Comparison of ENCODE assay signal across 9 mouse cellular contexts in genomic region chr4:57637636-57638386, GRCm38 (mm10).
DNase-seq lines count a peak whose midpoint lies in the region; ATAC-seq and TF ChIP-seq lines count a peak whose summit lies in the region.
"Had no signal": no experiment of that assay in that cellular context is flagged by ENCODE, and none has a peak within 500 bp of the region (broad histone marks: within the 10 kb centered on the region; RNA-seq: fewer than 3 reads in every experiment).

No protein-coding gene starts in this region.

- peaks cover 19% of the 10 kb centered on the region for H3K4me1 ChIP-seq in lung, embryonic 16.5 days (replicated peaks; ENCODE audit: control insufficient read depth, insufficient read depth, low read length)
- no peaks in the 10 kb centered on the region for H3K4me1 ChIP-seq in lung, adult 2 months (ENCODE audit: control insufficient read depth, insufficient read depth, low read length)
- H3K4me1 ChIP-seq in embryonic facial prominence, embryonic 12.5 days = peaks cover 26% of the 10 kb centered on the region
- H3K4me1 ChIP-seq in intestine, embryonic 14.5 days (replicated peaks; ENCODE audit: control insufficient read depth, insufficient read depth, low read length) = no peaks in the 10 kb centered on the region; the same call in 1 of the 2 replicates
- H3K4me1 ChIP-seq in liver, postnatal 0 days (ENCODE audit: insufficient read depth) = no peaks in the 10 kb centered on the region
- peaks cover 3% of the 10 kb centered on the region; the same call in 1 of the 2 replicates for H3K4me1 ChIP-seq in stomach, embryonic 15.5 days

- no peak for TF ChIP-seq EP300 in liver, postnatal 0 days (IDR thresholded peaks at IDR 0.05; ENCODE audit: low read depth)

- no peak for DNase-seq in lung, adult 2 months
- DNase-seq in intestine, embryonic 14.5 days (ENCODE audit: low spot score) = peak; percentile 64
- DNase-seq in liver, postnatal 0 days = no peak
- DNase-seq in natural killer cell, adult 2 months (ENCODE audit: low spot score in 2 of 2) = no peak
- no peak for DNase-seq in ovary, postnatal 10 days (ENCODE audit: low spot score)

- WGBS in lung, embryonic 16.5 days = 28% methylated on average over 23 of the region's 24 CpGs
- WGBS in lung, adult 2 months = 37% methylated on average over 24 of the region's 24 CpGs
- 37% methylated on average over 24 of the region's 24 CpGs for WGBS in embryonic facial prominence, embryonic 12.5 days
- 17% methylated on average over 24 of the region's 24 CpGs for WGBS in intestine, embryonic 14.5 days
- WGBS in liver, postnatal 0 days (ENCODE audit: insufficient replicate concordance) = 28% methylated on average over 24 of the region's 24 CpGs
- 18% methylated on average over 24 of the region's 24 CpGs for whole genome bisulfite sequencing in stomach, embryonic 15.5 days

- no peak for TF ChIP-seq POLR2A in lung, adult 2 months (IDR thresholded peaks at IDR 0.05; ENCODE audit: borderline replicate concordance, extremely low read depth, low read depth, low read length)

- H3K27me3 ChIP-seq in lung, embryonic 16.5 days (ENCODE audit: control insufficient read depth, insufficient read depth, low read depth, low read length) = no peaks in the 10 kb centered on the region
- no peaks in the 10 kb centered on the region for H3K27me3 ChIP-seq in embryonic facial prominence, embryonic 12.5 days
- H3K27me3 ChIP-seq in intestine, embryonic 14.5 days (replicated peaks; ENCODE audit: control insufficient read depth, insufficient read depth, low read length) = no peaks in the 10 kb centered on the region
- H3K27me3 ChIP-seq in liver, postnatal 0 days (ENCODE audit: insufficient read depth, low read length) = no peaks in the 10 kb centered on the region
- H3K27me3 ChIP-seq in stomach, embryonic 15.5 days (replicated peaks) = 0 out of 2 replicates have a peak, but pooled peaks cover 3% of the 10 kb centered on the region

- no peak overlapping the region for H3K9ac ChIP-seq in lung, embryonic 16.5 days (ENCODE audit: low read length)
- no peak overlapping the region for H3K9ac ChIP-seq in embryonic facial prominence, embryonic 12.5 days
- H3K9ac ChIP-seq in intestine, embryonic 14.5 days (ENCODE audit: low read length) = no peak overlapping the region
- no peak overlapping the region for H3K9ac ChIP-seq in liver, postnatal 0 days (replicated peaks)
- H3K9ac ChIP-seq in stomach, embryonic 15.5 days = no peak overlapping the region
- H3K9ac ChIP-seq: liver, embryonic 14.5 days had no signal

- TF ChIP-seq CTCF in lung, adult 2 months (IDR thresholded peaks at IDR 0.05; ENCODE audit: insufficient read depth, low read length) = no peak
- no peak for TF ChIP-seq CTCF in liver, postnatal 0 days (IDR thresholded peaks at IDR 0.05; ENCODE audit: low read depth)

- H3K9me3 ChIP-seq in lung, embryonic 16.5 days (ENCODE audit: control insufficient read depth, low read length) = no peaks in the 10 kb centered on the region
- H3K9me3 ChIP-seq in embryonic facial prominence, embryonic 12.5 days = no peaks in the 10 kb centered on the region
- no peaks in the 10 kb centered on the region for H3K9me3 ChIP-seq in intestine, embryonic 14.5 days (ENCODE audit: control insufficient read depth, low read length)
- H3K9me3 ChIP-seq in liver, postnatal 0 days (ENCODE audit: low read length) = no peaks in the 10 kb centered on the region
- H3K9me3 ChIP-seq in stomach, embryonic 15.5 days = no peaks in the 10 kb centered on the region

- H3K4me2 ChIP-seq in lung, embryonic 16.5 days (ENCODE audit: low read depth, low read length) = peak overlapping the region; percentile 56
- peak overlapping the region; percentile 45 for H3K4me2 ChIP-seq in embryonic facial prominence, embryonic 12.5 days (replicated peaks)
- peak overlapping the region; percentile 54 for H3K4me2 ChIP-seq in intestine, embryonic 14.5 days (ENCODE audit: low read length)
- 0 out of 2 replicates have a peak overlapping the region, but pooled peaks have one; percentile 13 for H3K4me2 ChIP-seq in liver, postnatal 0 days (ENCODE audit: low read depth, low read length)
- H3K4me2 ChIP-seq in stomach, embryonic 15.5 days = peak overlapping the region; percentile 61

- no peaks in the 10 kb centered on the region for H3K36me3 ChIP-seq in lung, embryonic 16.5 days (ENCODE audit: control insufficient read depth, insufficient read depth, low read length)
- H3K36me3 ChIP-seq in embryonic facial prominence, embryonic 12.5 days = no peaks in the 10 kb centered on the region
- H3K36me3 ChIP-seq in intestine, embryonic 14.5 days (ENCODE audit: control insufficient read depth, insufficient read depth, low read length) = no peaks in the 10 kb centered on the region
- H3K36me3 ChIP-seq in liver, postnatal 0 days (replicated peaks; ENCODE audit: insufficient read depth, low read length) = no peaks in the 10 kb centered on the region
- H3K36me3 ChIP-seq in stomach, embryonic 15.5 days = no peaks in the 10 kb centered on the region

- ATAC-seq in lung, embryonic 16.5 days (ENCODE audit: low read depth) = peak; percentile 63
- 0 out of 2 replicates have a peak, but pooled peaks have one; percentile 35 for ATAC-seq in embryonic facial prominence, embryonic 12.5 days (ENCODE audit: insufficient number of reproducible peaks, insufficient read depth, low FRiP score, low TSS enrichment)
- ATAC-seq in intestine, embryonic 14.5 days (replicated peaks; ENCODE audit: low FRiP score, low TSS enrichment, low read depth) = 0 out of 2 replicates have a peak, but pooled peaks have one; percentile 53
- no peak for ATAC-seq in liver, postnatal 0 days
- ATAC-seq in stomach, embryonic 15.5 days (ENCODE audit: insufficient read depth, low FRiP score, low read depth) = no peak; the same call in 1 of the 2 replicates

- H3K4me3 ChIP-seq in lung, embryonic 16.5 days (ENCODE audit: low read length) = peak overlapping the region; percentile 25
- H3K4me3 ChIP-seq in lung, adult 2 months (replicated peaks; ENCODE audit: extremely low read depth, low read depth, low read length) = no peak overlapping the region
- peak overlapping the region; percentile 22 for H3K4me3 ChIP-seq in embryonic facial prominence, embryonic 12.5 days
- peak overlapping the region; percentile 21 for H3K4me3 ChIP-seq in intestine, embryonic 14.5 days (ENCODE audit: low read depth, low read length)
- H3K4me3 ChIP-seq in liver, postnatal 0 days (ENCODE audit: low read depth, low read length) = no peak overlapping the region
- peak overlapping the region; percentile 33 for H3K4me3 ChIP-seq in stomach, embryonic 15.5 days (replicated peaks)

- H3K27ac ChIP-seq in lung, embryonic 16.5 days (ENCODE audit: low read length) = no peak overlapping the region
- 0 out of 2 replicates have a peak overlapping the region, but pooled peaks have one; percentile 46 for H3K27ac ChIP-seq in embryonic facial prominence, embryonic 12.5 days
- no peak overlapping the region for H3K27ac ChIP-seq in intestine, embryonic 14.5 days (ENCODE audit: low read depth)
- H3K27ac ChIP-seq in liver, postnatal 0 days (ENCODE audit: low read depth) = no peak overlapping the region
- no peak overlapping the region for H3K27ac ChIP-seq in stomach, embryonic 15.5 days
- H3K27ac ChIP-seq: liver, embryonic 14.5 days had no signal

Comparison
In these comparisons a context has a peak if more than half of its experiments do, and no peak if none do; other contexts are left out.
1. H3K4me3 ChIP-seq: peak in lung, embryonic 16.5 days (single experiment), embryonic facial prominence, embryonic 12.5 days (single experiment), intestine, embryonic 14.5 days (single experiment) and stomach, embryonic 15.5 days (single experiment); none in lung, adult 2 months (single experiment) and liver, postnatal 0 days (single experiment).
2. ATAC-seq: peak in lung, embryonic 16.5 days (single experiment), embryonic facial prominence, embryonic 12.5 days (single experiment) and intestine, embryonic 14.5 days (single experiment); none in liver, postnatal 0 days (single experiment) and stomach, embryonic 15.5 days (single experiment).
3. Peak in every context shown above with its lines, with median percentiles within 50 percentile points of each other: H3K4me2 ChIP-seq.